Mouse (Mus musculus) heart, embryonic 14.5 days (tissue): Measurements from ENCODE around the gene Cep78. TPM values are rescaled to one million over a fixed set of nuclear protein-coding genes. Genes with fewer than 3 reads are reported as not detected.

ENCODE experiments used
- ATAC-seq: fragments of 200-750 bp; cut with Nextera tagmentation; 2 replicates; pipeline ENCODE4 v1.8.0; 2017; ENCODE audit warnings: low read depth, moderate TSS enrichment; ENCODE audit not compliant: insufficient number of reproducible peaks, insufficient read depth, low FRiP score
- H3K27ac ChIP-seq, 2 experiments: fragments of 200-500 bp in 1 of 2; fragments of 300-500 bp in 1 of 2; sonication (generic) in 1 of 2; replicated peaks in 1 of 2; 2 replicates each; pipeline ENCODE4 v1.5.1; 2012 to 2014; ENCODE audit warnings: low read depth in 2 of 2, low read length in 2 of 2, control low read depth in 1 of 2, mild to moderate bottlenecking in 1 of 2, mixed read lengths in 1 of 2; ENCODE audit not compliant: control insufficient read depth in 1 of 2, insufficient read depth in 1 of 2
- H3K27me3 ChIP-seq: fragments of 300-500 bp; sonication (generic); 2 replicates; pipeline ENCODE4 v1.6.1; 2014; ENCODE audit warnings: mild to moderate bottlenecking, low read length, control low read depth; ENCODE audit not compliant: control insufficient read depth, insufficient read depth
- H3K36me3 ChIP-seq: fragments of 300-500 bp; sonication (generic); 2 replicates; pipeline ENCODE4 v1.6.1; 2014; ENCODE audit warnings: mild to moderate bottlenecking, control low read depth, low read length, mixed read lengths; ENCODE audit not compliant: control insufficient read depth, insufficient read depth
- H3K4me1 ChIP-seq, 2 experiments: fragments of 200-500 bp in 1 of 2; fragments of 300-500 bp in 1 of 2; sonication (generic) in 1 of 2; 2 replicates each; pipeline ENCODE4 v1.6.1; 2012 to 2014; ENCODE audit warnings: low read length in 2 of 2, control low read depth in 1 of 2, mixed read lengths in 1 of 2; ENCODE audit not compliant: control insufficient read depth in 2 of 2, insufficient read depth in 2 of 2
- H3K4me2 ChIP-seq: fragments of 300-500 bp; sonication (generic); 2 replicates; pipeline ENCODE4 v1.6.1; 2014; ENCODE audit warnings: mild to moderate bottlenecking, low read length
- H3K4me3 ChIP-seq, 2 experiments: fragments of 200-500 bp in 1 of 2; fragments of 300-500 bp in 1 of 2; sonication (generic) in 1 of 2; 2 replicates each; pipeline ENCODE4 v1.5.1; 2012 to 2014; ENCODE audit warnings: low read length in 2 of 2, mild to moderate bottlenecking in 2 of 2, control low read depth in 1 of 2, low read depth in 1 of 2, moderate library complexity in 1 of 2; ENCODE audit not compliant: control insufficient read depth in 1 of 2, insufficient read depth in 1 of 2
- H3K9ac ChIP-seq: fragments of 300-500 bp; sonication (generic); 2 replicates; pipeline ENCODE4 v1.6.1; 2014; ENCODE audit warnings: mild to moderate bottlenecking, low read length
- H3K9me3 ChIP-seq: fragments of 300-500 bp; sonication (generic); 2 replicates; pipeline ENCODE4 v1.6.1; 2016; ENCODE audit warnings: low read length, control low read depth; ENCODE audit not compliant: control insufficient read depth
- WGBS: fragments of 180-500 bp; shearing (Covaris S2); extraction: QIAGEN DNeasy Blood & Tissue Kit; methylation state at CpG from one replicate; pipeline ENCODE4 v1.1.7; 2014; 5-methylcytosine and 5-hydroxymethylcytosine counted together
- polyA plus RNA-seq: library from polyadenylated mRNA; unstranded; fragments of >200 nt; fragmentation: Nextera tagmentation; extraction: Ambion mirVana; gene quantifications from 2 replicates; pipeline ENCODE4 v1.2.1, GENCODE M21; 2014

Gene Cep78
- polyA plus RNA-seq, 1 experiment from 2014 or later = 12.7 TPM

DNA sequence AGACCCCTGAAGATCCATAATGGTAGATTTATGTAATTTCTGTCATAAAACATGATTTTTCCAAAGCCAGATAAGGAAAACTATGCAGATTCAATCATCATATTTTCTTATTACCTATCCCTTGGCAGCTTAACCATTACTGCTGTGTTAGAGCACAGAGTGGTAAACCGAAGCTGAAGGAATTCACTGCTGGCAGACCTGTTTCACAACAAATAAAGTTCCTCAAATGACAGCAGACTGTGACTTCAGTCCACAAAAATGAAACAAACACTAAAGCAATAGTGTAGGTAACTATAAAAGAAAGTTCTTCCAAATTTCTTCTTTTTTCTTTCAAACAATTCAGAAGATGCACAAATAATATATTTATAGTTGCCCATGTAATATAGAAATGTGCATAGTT, 5.3 kb upstream of the Cep78 start:
- no peak overlapping the region for H3K27ac ChIP-seq
- 78% methylated on average over 1 of the region's 1 CpGs for WGBS
- no peak overlapping the region for H3K9ac ChIP-seq
- ATAC-seq = no peak
- H3K4me3 ChIP-seq = no peak overlapping the region
- H3K4me2 ChIP-seq = no peak overlapping the region
- no peaks in the 10 kb centered on the region for H3K4me1 ChIP-seq
- H3K36me3 ChIP-seq = no peaks in the 10 kb centered on the region
- H3K9me3 ChIP-seq = no peaks in the 10 kb centered on the region
- H3K27me3 ChIP-seq = no peaks in the 10 kb centered on the region

DNA sequence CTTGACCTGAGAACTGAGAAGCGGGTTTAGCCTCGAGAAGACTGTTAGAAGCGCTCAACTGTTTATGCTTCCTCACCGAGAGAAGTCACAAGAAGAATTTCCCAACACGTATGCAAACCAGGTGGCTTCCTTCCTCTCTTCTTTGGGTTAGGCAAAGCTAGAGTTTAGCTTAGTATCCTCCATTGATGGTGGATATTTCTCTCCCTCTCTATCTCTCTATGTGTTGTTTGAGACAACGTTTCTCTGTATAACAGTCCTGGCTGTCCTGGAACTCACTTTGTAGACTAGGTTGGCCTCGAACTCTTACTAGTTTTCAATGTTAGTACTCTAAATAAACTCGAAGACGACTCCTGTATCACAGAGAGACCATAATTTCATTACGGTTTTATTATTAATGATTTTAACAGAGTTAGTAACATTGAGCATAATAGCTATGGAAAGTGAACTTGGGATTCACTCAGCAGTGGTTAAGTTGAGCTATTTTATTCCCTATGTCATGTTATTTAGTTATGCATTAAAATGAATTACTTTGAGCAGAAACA, 454 bp upstream of the Cep78 start:
- Histone ChIP-seq H3K27ac (0 out of 4 replicates have a peak overlapping the region, but pooled peaks of 1 of the 2 experiments have one; percentile 77), H3K4me1 (peaks cover 2 to 7% of the 10 kb centered on the region in 2 experiments; a peak in 1 of 4 replicates), H3K27me3 (no peaks in the 10 kb centered on the region), H3K36me3 (peaks cover 7% of the 10 kb centered on the region; the same call in 1 of the 2 replicates), H3K4me2 (peak overlapping the region; percentile 93), H3K9ac (peak overlapping the region; percentile 81), H3K4me3 (peak overlapping the region; percentile 74 to 84), H3K9me3 (no peaks in the 10 kb centered on the region)
- no peak for ATAC-seq
- 26% methylated on average over 10 of the region's 10 CpGs for WGBS

DNA sequence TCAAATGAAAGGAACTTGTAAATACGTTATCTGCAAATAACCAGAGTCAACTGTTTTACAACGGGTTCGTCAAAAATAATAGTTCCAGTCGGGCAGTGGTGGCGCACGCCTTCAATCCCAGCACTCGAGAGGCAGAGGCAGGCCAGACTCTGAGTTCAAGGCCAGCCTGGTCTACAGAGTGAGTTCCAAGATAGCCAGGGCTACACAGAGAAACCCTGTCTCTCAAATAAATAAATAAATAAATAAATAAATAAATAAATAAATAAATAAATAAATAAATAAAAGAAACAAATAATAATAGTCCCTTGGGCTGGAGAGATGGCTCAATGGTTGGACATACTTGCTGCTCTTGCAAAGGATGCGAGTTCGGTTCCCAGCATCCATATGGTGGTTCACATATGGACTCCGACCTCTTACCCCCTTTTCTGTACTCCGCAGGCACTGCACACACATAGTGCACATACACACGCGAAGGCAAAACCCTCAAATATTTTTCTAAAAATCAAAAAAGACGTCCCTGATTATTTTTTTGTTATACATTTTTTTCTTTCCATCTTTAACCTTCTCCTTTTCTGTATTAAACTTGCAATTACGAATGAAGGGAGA, 947 bp downstream of the Cep78 start:
- Histone ChIP-seq H3K4me3 (peak overlapping the region; percentile 74 to 84), H3K36me3 (peaks cover 14% of the 10 kb centered on the region), H3K4me1 (peaks cover 2 to 7% of the 10 kb centered on the region in 2 experiments; a peak in 1 of 4 replicates), H3K9ac (peak overlapping the region; percentile 81), H3K4me2 (peak overlapping the region; percentile 93), H3K27me3 (no peaks in the 10 kb centered on the region), H3K27ac (peak overlapping the region in 1 of 2 experiments; percentile 77; a peak in 1 of 4 replicates), H3K9me3 (no peaks in the 10 kb centered on the region)
- 55% methylated on average over 15 of the region's 15 CpGs for WGBS
- ATAC-seq = no peak

DNA sequence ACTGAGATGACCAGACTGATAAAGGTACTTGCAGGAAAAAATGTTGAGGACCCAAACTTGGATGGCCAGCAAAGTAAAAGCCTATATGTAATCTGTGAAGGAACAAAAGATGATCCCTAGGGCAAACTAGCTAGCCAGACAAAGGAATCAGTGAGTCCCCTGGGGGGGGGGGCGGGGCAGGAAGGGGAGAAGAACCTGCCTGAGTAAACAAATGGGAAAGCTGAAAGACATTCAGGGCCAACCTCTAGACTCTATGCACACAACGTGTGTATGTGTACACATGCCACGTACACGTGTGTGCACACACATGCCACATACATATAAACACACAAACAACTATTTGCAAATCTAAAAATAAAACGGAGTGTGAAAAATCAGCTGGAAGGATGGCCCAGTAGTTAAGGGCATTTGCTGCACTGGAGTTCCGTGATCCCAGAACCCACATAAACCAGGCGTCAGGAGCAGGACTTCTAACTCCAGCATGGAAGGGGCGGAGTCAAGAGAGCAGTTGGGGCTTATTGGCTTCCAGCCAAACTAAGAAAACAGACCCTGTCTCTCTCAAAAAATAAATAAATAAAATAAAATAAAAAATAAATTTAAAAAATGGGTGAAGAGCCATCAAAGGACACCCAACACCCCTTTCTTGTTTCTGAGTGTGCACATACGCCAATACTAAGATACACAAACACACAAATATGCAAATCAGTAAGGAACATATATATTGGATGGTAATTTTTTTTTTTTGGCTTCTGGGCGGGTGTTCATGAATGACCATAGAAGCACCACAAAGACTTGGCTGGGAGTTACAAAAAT, 1.7 kb downstream of the Cep78 start:
- no peak overlapping the region for H3K27ac ChIP-seq
- H3K4me1 ChIP-seq = peaks cover 2 to 7% of the 10 kb centered on the region in 2 experiments; a peak in 1 of 4 replicates
- H3K36me3 ChIP-seq = peaks cover 19% of the 10 kb centered on the region
- H3K9me3 ChIP-seq = no peaks in the 10 kb centered on the region
- 66% methylated on average over 9 of the region's 10 CpGs for WGBS
- H3K9ac ChIP-seq = no peak overlapping the region
- ATAC-seq = no peak
- H3K4me3 ChIP-seq = no peak overlapping the region
- no peaks in the 10 kb centered on the region for H3K27me3 ChIP-seq
- H3K4me2 ChIP-seq = no peak overlapping the region

DNA sequence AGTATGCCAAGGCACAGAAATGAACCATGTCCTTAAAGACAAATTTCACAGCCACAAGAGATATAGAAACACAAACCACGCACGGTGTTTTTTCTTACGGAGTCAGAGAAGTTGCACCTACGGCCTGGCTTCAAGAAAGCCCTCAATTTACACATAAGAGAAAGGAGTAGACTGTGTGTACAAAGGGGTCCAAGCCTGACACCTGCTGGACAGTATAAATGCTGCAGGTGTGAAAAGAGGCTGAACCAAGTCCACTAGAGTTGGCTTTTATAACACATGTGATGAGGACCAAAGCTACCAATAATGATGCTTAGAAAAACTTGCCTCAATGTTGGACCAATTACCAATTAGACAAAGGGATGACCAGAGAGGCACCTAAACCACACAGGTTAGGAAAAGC, 2.9 kb downstream of the Cep78 start:
- WGBS = 61% methylated on average over 4 of the region's 4 CpGs
- Histone ChIP-seq H3K4me3 (no peak overlapping the region), H3K36me3 (peaks cover 30% of the 10 kb centered on the region), H3K9ac (no peak overlapping the region), H3K9me3 (no peaks in the 10 kb centered on the region), H3K4me1 (peaks cover 2 to 7% of the 10 kb centered on the region in 2 experiments; a peak in 1 of 4 replicates), H3K4me2 (no peak overlapping the region), H3K27ac (no peak overlapping the region), H3K27me3 (no peaks in the 10 kb centered on the region)
- ATAC-seq = no peak

DNA sequence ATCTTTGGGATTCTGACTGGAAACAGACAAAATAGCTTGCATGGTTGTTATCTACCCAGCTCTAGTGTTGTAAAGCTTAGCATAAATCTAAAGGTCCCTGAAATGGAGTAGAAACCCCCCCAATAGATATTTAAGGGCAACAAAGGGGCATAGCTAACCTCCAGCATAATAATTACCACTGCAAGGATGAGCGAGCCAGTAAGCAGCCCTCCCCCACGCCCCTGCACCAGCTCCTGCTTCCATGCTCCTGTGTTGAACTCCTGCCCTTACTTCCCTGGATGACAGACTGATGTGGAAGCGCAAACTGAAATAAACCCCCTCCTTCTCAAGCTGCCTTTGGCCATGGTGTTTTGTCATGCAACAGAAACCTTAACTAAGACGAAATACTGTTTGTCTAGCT, 11.4 kb downstream of the Cep78 start:
- Histone ChIP-seq H3K4me2 (no peak overlapping the region), H3K36me3 (peaks cover 91% of the 10 kb centered on the region), H3K9ac (no peak overlapping the region), H3K4me3 (no peak overlapping the region), H3K4me1 (0 out of 4 replicates have a peak, but pooled peaks cover 0 to 4% of the 10 kb centered on the region in 2 experiments), H3K27ac (no peak overlapping the region), H3K9me3 (no peaks in the 10 kb centered on the region), H3K27me3 (no peaks in the 10 kb centered on the region)
- ATAC-seq = no peak
- WGBS = 79% methylated on average over 4 of the region's 4 CpGs

- Histone ChIP-seq H3K9me3 (no peaks in the 10 kb centered on the region), H3K9ac (no peak overlapping the region), H3K4me3 (no peak overlapping the region), H3K27ac (no peak overlapping the region), H3K4me2 (no peak overlapping the region), H3K36me3 (peaks cover 48% of the 10 kb centered on the region), H3K4me1 (peaks cover 0 to 2% of the 10 kb centered on the region in 2 experiments; a peak in 2 of 4 replicates), H3K27me3 (no peaks in the 10 kb centered on the region)
- no peak for ATAC-seq
- 63% methylated on average over 3 of the region's 3 CpGs for WGBS
These were observed 19.7 kb downstream of the Cep78 start for GRCm38 (mm10) chr19:15965082-15965481.
